Comparison of ENCODE assay signal across 9 mouse cellular contexts in the genomic region with DNA sequence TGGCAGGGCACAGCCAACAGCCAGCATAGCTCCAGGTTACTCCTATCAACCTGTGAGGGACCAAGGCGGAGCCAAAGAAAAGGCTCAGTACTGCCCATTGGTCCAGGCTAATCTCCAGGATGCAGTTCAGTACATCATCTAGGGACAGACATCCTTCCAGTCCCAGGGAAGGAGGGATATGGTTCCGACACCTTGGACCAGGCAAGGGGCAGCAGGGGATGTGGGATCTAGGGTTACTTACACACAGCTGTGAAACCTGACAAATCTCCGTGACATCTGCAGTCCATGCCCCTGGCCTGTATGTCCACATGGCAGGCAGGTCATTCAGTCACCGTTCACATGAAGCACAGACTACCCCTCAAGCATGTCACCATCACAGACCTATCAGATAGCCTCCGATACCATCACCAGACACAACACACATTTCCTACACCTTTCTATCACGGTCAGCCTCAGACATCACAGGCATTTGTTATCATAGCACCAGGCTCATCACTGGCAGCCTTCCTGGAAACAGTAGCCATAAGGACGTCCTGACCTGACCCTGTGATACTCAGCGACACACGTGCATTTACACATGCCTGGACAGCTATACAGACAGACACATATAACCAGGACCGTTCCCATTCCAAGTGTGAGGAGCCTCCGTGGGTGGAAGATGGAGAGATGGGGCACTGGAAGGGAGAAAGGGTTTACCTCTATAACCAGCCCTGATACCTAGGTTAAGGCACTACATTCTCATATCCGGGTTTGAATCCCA. TPM values are rescaled to one million over a fixed set of nuclear protein-coding genes. Genes with fewer than 3 reads are reported as not detected.
DNase-seq lines count a peak whose midpoint lies in the region; ATAC-seq and TF ChIP-seq lines count a peak whose summit lies in the region.
"Had no signal": no experiment of that assay in that cellular context is flagged by ENCODE, and none has a peak within 500 bp of the region (broad histone marks: within the 10 kb centered on the region; RNA-seq: fewer than 3 reads in every experiment).

No protein-coding gene starts in this region.

- no peak for TF ChIP-seq CTCF in forebrain, postnatal 0 days (IDR thresholded peaks at IDR 0.05; ENCODE audit: low read depth)

- no peak for DNase-seq in neural tube, embryonic 11.5 days (ENCODE audit: low spot score)
- DNase-seq in neural tube, embryonic 10.5 days (ENCODE audit: extremely low spot score, low spot score), result no peak
- DNase-seq in forebrain, postnatal 0 days, result no peak
- no peak for DNase-seq in liver, embryonic 11.5 days (ENCODE audit: low spot score)
- no peak for DNase-seq in right cerebral cortex, postnatal 25 days
- DNase-seq in thymus, postnatal 10 days (ENCODE audit: low spot score in 2 of 2), result no peak
- no peak for DNase-seq in frontal cortex, postnatal 14 days (ENCODE audit: low spot score in 2 of 2)
- no peak for DNase-seq in kidney, postnatal 4 days

- H3K4me3 ChIP-seq in neural tube, embryonic 11.5 days (ENCODE audit: low read depth, low read length), result peak overlapping the region; percentile 53
- H3K4me3 ChIP-seq in forebrain, postnatal 0 days (ENCODE audit: low read depth, low read length), result peak overlapping the region; percentile 60; the same call in 1 of the 2 replicates
- peak overlapping the region; percentile 89 for H3K4me3 ChIP-seq in liver, embryonic 11.5 days (ENCODE audit: low read depth, low read length)

- H3K27me3 ChIP-seq in neural tube, embryonic 11.5 days (ENCODE audit: control insufficient read depth, insufficient read depth, low read length), result peaks cover 12% of the 10 kb centered on the region
- peaks cover 15% of the 10 kb centered on the region for H3K27me3 ChIP-seq in forebrain, postnatal 0 days (ENCODE audit: insufficient read depth, low read length)
- no peaks in the 10 kb centered on the region for H3K27me3 ChIP-seq in liver, embryonic 11.5 days (replicated peaks; ENCODE audit: control insufficient read depth, insufficient read depth, low read length)

- peak overlapping the region; percentile 60 for H3K4me2 ChIP-seq in neural tube, embryonic 11.5 days (ENCODE audit: low read depth)
- peak overlapping the region; percentile 66 for H3K4me2 ChIP-seq in forebrain, postnatal 0 days (ENCODE audit: low read depth)
- peak overlapping the region; percentile 93 for H3K4me2 ChIP-seq in liver, embryonic 11.5 days

- no peaks in the 10 kb centered on the region for H3K36me3 ChIP-seq in neural tube, embryonic 11.5 days (ENCODE audit: control insufficient read depth, insufficient read depth, low read length)
- no peaks in the 10 kb centered on the region for H3K36me3 ChIP-seq in forebrain, postnatal 0 days (ENCODE audit: insufficient read depth)
- peaks cover 5% of the 10 kb centered on the region; the same call in 1 of the 2 replicates for H3K36me3 ChIP-seq in liver, embryonic 11.5 days (ENCODE audit: control insufficient read depth, insufficient read depth, low read length)

- no peak overlapping the region for H3K27ac ChIP-seq in neural tube, embryonic 11.5 days (ENCODE audit: low read depth, low read length)
- no peak overlapping the region for H3K27ac ChIP-seq in forebrain, postnatal 0 days (ENCODE audit: low read depth, low read length)
- H3K27ac ChIP-seq in liver, embryonic 11.5 days (ENCODE audit: low read depth, low read length), result peak overlapping the region; percentile 95; the same call in 1 of the 2 replicates

- H3K4me1 ChIP-seq in neural tube, embryonic 11.5 days (ENCODE audit: control insufficient read depth, insufficient read depth, low read length), result peaks cover 7% of the 10 kb centered on the region; the same call in 1 of the 2 replicates
- no peaks in the 10 kb centered on the region; the same call in 1 of the 2 replicates for H3K4me1 ChIP-seq in forebrain, postnatal 0 days (ENCODE audit: insufficient read depth)
- peaks cover 37% of the 10 kb centered on the region for H3K4me1 ChIP-seq in liver, embryonic 11.5 days (replicated peaks; ENCODE audit: control insufficient read depth, insufficient read depth, low read length)

- 66% methylated on average over 12 of the region's 12 CpGs for WGBS in neural tube, embryonic 11.5 days
- WGBS in forebrain, postnatal 0 days, result 71% methylated on average over 12 of the region's 12 CpGs
- WGBS in liver, embryonic 11.5 days, result 60% methylated on average over 12 of the region's 12 CpGs

- no peaks in the 10 kb centered on the region for H3K9me3 ChIP-seq in neural tube, embryonic 11.5 days (ENCODE audit: control insufficient read depth, low read length)
- no peaks in the 10 kb centered on the region for H3K9me3 ChIP-seq in forebrain, postnatal 0 days (ENCODE audit: low read length)
- no peaks in the 10 kb centered on the region for H3K9me3 ChIP-seq in liver, embryonic 11.5 days (ENCODE audit: control insufficient read depth, low read length)

- ATAC-seq in neural tube, embryonic 11.5 days (ENCODE audit: insufficient read depth, low FRiP score, low TSS enrichment), result no peak
- no peak for ATAC-seq in forebrain, postnatal 0 days
- no peak for ATAC-seq in liver, embryonic 11.5 days (replicated peaks; ENCODE audit: low FRiP score)

- H3K9ac ChIP-seq in neural tube, embryonic 11.5 days (ENCODE audit: low read length), result no peak overlapping the region
- no peak overlapping the region for H3K9ac ChIP-seq in forebrain, postnatal 0 days
- H3K9ac ChIP-seq in liver, embryonic 11.5 days (ENCODE audit: low read depth, low read length), result peak overlapping the region; percentile 90

RNA-seq across cellular contexts. Expression of a gene that starts 1.2 kb away (rescaled TPM):
- 10.3 and 13.0 TPM in 2 replicates for polyA plus RNA-seq in neural tube, embryonic 11.5 days (2014; fragmentation: Nextera tagmentation; extraction: Ambion mirVana)
- total RNA-seq in forebrain, postnatal 0 days (2014; rRNA removed), result 9.7 and 12.4 TPM in 2 replicates
- 9.8 and 12.1 TPM in 2 replicates for polyA plus RNA-seq in forebrain, postnatal 0 days (2015; fragmentation: Nextera tagmentation; extraction: Ambion mirVana)
- 25.6 and 25.8 TPM in 2 replicates for polyA plus RNA-seq in liver, embryonic 11.5 days (2014; fragmentation: Nextera tagmentation; extraction: Ambion mirVana)

RNA-seq across cellular contexts. Expression of a gene that starts 14.5 kb away (rescaled TPM):
- not detected in 2 replicates for polyA plus RNA-seq in neural tube, embryonic 11.5 days (2014; fragmentation: Nextera tagmentation; extraction: Ambion mirVana)
- not detected in 2 replicates for total RNA-seq in forebrain, postnatal 0 days (2014; rRNA removed)
- not detected in 2 replicates for polyA plus RNA-seq in forebrain, postnatal 0 days (2015; fragmentation: Nextera tagmentation; extraction: Ambion mirVana)
- polyA plus RNA-seq in liver, embryonic 11.5 days (2014; fragmentation: Nextera tagmentation; extraction: Ambion mirVana), result not detected in 2 replicates
- total RNA-seq: adrenal gland, adult 18-20 months had no signal

RNA-seq across cellular contexts. Expression of a gene that starts 21.5 kb away (rescaled TPM):
- 0.50 and 0.54 TPM in 2 replicates for polyA plus RNA-seq in neural tube, embryonic 11.5 days (2014; fragmentation: Nextera tagmentation; extraction: Ambion mirVana)
- total RNA-seq in forebrain, postnatal 0 days (2014; rRNA removed), result 6.0 and 7.9 TPM in 2 replicates
- polyA plus RNA-seq in forebrain, postnatal 0 days (2015; fragmentation: Nextera tagmentation; extraction: Ambion mirVana), result 3.8 and 5.9 TPM in 2 replicates
- polyA plus RNA-seq in liver, embryonic 11.5 days (2014; fragmentation: Nextera tagmentation; extraction: Ambion mirVana), result 32.1 and 32.7 TPM in 2 replicates

RNA-seq across cellular contexts. Expression of a gene that starts 26.4 kb away (rescaled TPM):
- polyA plus RNA-seq in neural tube, embryonic 11.5 days (2014; fragmentation: Nextera tagmentation; extraction: Ambion mirVana), result 28.5 and 30.2 TPM in 2 replicates
- total RNA-seq in forebrain, postnatal 0 days (2014; rRNA removed), result 46.5 and 63.7 TPM in 2 replicates
- polyA plus RNA-seq in forebrain, postnatal 0 days (2015; fragmentation: Nextera tagmentation; extraction: Ambion mirVana), result 86.2 and 95.8 TPM in 2 replicates
- polyA plus RNA-seq in liver, embryonic 11.5 days (2014; fragmentation: Nextera tagmentation; extraction: Ambion mirVana), result 142 and 160 TPM in 2 replicates

RNA-seq across cellular contexts. Expression of a gene that starts 26.5 kb away (rescaled TPM):
- polyA plus RNA-seq in neural tube, embryonic 11.5 days (2014; fragmentation: Nextera tagmentation; extraction: Ambion mirVana), result 14.5 and 18.6 TPM in 2 replicates
- 14.3 and 17.8 TPM in 2 replicates for total RNA-seq in forebrain, postnatal 0 days (2014; rRNA removed)
- 15.2 and 21.7 TPM in 2 replicates for polyA plus RNA-seq in forebrain, postnatal 0 days (2015; fragmentation: Nextera tagmentation; extraction: Ambion mirVana)
- 24.0 and 25.0 TPM in 2 replicates for polyA plus RNA-seq in liver, embryonic 11.5 days (2014; fragmentation: Nextera tagmentation; extraction: Ambion mirVana)
